Mouse (Mus musculus) embryonic stem cell, embryonic (primary cell): ENCODE data around the gene Snx22.

Experiments
- CTCF ChIA-PET, 4 experiments: fragments of 300-600 bp in 2 of 4; fragments of 350-600 bp in 2 of 4; sonication (Branson Sonifier 250); formaldehyde crosslinking; loops; one replicate each; lab custom pipeline; 2022; ENCODE audit warnings: inconsistent platforms in 2 of 4; lab: Charles Lee
- POLR2A ChIA-PET, 4 experiments: fragments of 300-600 bp in 2 of 4; fragments of 350-600 bp in 2 of 4; sonication (Branson Sonifier 250); formaldehyde crosslinking; loops; one replicate each; lab custom pipeline; 2022; ENCODE audit warnings: antibody characterized with exemption in 4 of 4, inconsistent platforms in 1 of 4; lab: Charles Lee

The Snx22 gene

GRCm38 (mm10) chr9:66084171-66084570 is 14.7 kb upstream of the Snx22 start:
- CTCF ChIA-PET = no interaction called here

GRCm38 (mm10) chr9:66081999-66082398 is 12.5 kb upstream of the Snx22 start:
- CTCF ChIA-PET = no interaction called here
- POLR2A ChIA-PET = interaction anchor here in 1 of 4 experiments (0.8 to 1.4 kb wide), 4 partner anchors 9 to 43 kb away, joined by 3 to 4 read pairs (median 3); no protein-coding TSS in a partner anchor

More at GRCm38 (mm10) chr9:66084171-66084570, 14.7 kb upstream of the Snx22 start:
- POLR2A ChIA-PET = interaction anchor here in 1 of 4 experiments (1.7 kb wide), 1 partner anchor 111 kb away, joined by 4 read pairs; no protein-coding TSS in a partner anchor

GRCm38 (mm10) chr9:66080804-66081459 is 11.4 kb upstream of the Snx22 start:
- ChIA-PET POLR2A (interaction anchor here in 1 of 4 experiments (1.4 kb wide), 1 partner anchor 44 kb away, joined by 4 read pairs; no protein-coding TSS in a partner anchor), CTCF (no interaction called here)

- CTCF ChIA-PET = interaction anchor here in 3 of 4 experiments (0.5 to 2.4 kb wide), 5 partner anchors 10 to 80 kb away, joined by 3 to 16 read pairs (median 3); no protein-coding TSS in a partner anchor
- POLR2A ChIA-PET = interaction anchor here in 3 of 4 experiments (0.9 to 1.6 kb wide), 9 partner anchors 8 to 27 kb away, joined by 3 to 8 read pairs (median 4); no protein-coding TSS in a partner anchor
Observed at GRCm38 (mm10) chr9:66078493-66078892, 9.0 kb upstream of the Snx22 start.

GRCm38 (mm10) chr9:66078072-66078471 is 8.6 kb upstream of the Snx22 start:
- CTCF ChIA-PET = interaction anchor here in 3 of 4 experiments (0.5 to 2.4 kb wide), 6 partner anchors 10 to 81 kb away, joined by 3 to 16 read pairs (median 6); no protein-coding TSS in a partner anchor
- POLR2A ChIA-PET = interaction anchor here in 3 of 4 experiments (0.9 to 1.6 kb wide), 9 partner anchors 9 to 28 kb away, joined by 3 to 8 read pairs (median 4); no protein-coding TSS in a partner anchor

GRCm38 (mm10) chr9:66072754-66073153 is 3.2 kb upstream of the Snx22 start:
- ChIA-PET CTCF (no interaction called here), POLR2A (interaction anchor here in 1 of 4 experiments (0.8 kb wide), 1 partner anchor 11 kb away, joined by 3 read pairs; no protein-coding TSS in a partner anchor)

- CTCF ChIA-PET = interaction anchor here in 1 of 4 experiments (0.8 to 1.0 kb wide), 2 partner anchors 17 to 18 kb away, joined by 3 read pairs; no protein-coding TSS in a partner anchor
Observed at GRCm38 (mm10) chr9:66070151-66070550, 632 bp upstream of the Snx22 start.

GRCm38 (mm10) chr9:66068971-66069391 is 538 bp downstream of the Snx22 start:
- POLR2A ChIA-PET = interaction anchor here (0.6 to 2.2 kb wide), 10 partner anchors 9 to 443 kb away, joined by 3 to 8 read pairs (median 4); partner anchors contain the start of gene Trip4 (in 1 of the 4)
- CTCF ChIA-PET = interaction anchor here in 2 of 4 experiments (0.7 to 3.0 kb wide), 4 partner anchors 19 to 465 kb away, joined by 3 to 22 read pairs (median 4); no protein-coding TSS in a partner anchor

More at GRCm38 (mm10) chr9:66070151-66070550, 632 bp upstream of the Snx22 start:
- POLR2A ChIA-PET = interaction anchor here in 1 of 4 experiments (0.8 kb wide), 1 partner anchor 8 kb away, joined by 3 read pairs; no protein-coding TSS in a partner anchor

GRCm38 (mm10) chr9:66068056-66068455 is 1.5 kb downstream of the Snx22 start:
- POLR2A ChIA-PET = interaction anchor here in 3 of 4 experiments (0.7 to 2.2 kb wide), 5 partner anchors 10 to 444 kb away, joined by 3 to 7 read pairs (median 3); no protein-coding TSS in a partner anchor
- CTCF ChIA-PET = interaction anchor here in 2 of 4 experiments (1.3 to 3.0 kb wide), 4 partner anchors 20 to 462 kb away, joined by 4 to 22 read pairs (median 4); no protein-coding TSS in a partner anchor

GRCm38 (mm10) chr9:66067542-66067941 is 2.0 kb downstream of the Snx22 start:
- CTCF ChIA-PET = interaction anchor here in 2 of 4 experiments (1.3 to 3.0 kb wide), 4 partner anchors 20 to 462 kb away, joined by 4 to 22 read pairs (median 4); no protein-coding TSS in a partner anchor
- POLR2A ChIA-PET = interaction anchor here in 2 of 4 experiments (0.7 to 2.2 kb wide), 6 partner anchors 9 to 445 kb away, joined by 3 to 8 read pairs (median 3); partner anchors contain the start of genes Ciao2a (in 1 of the 2) and Snx1 (in 1 of the 2)

- ChIA-PET POLR2A (interaction anchor here in 1 of 4 experiments (0.7 to 2.2 kb wide), 6 partner anchors 9 to 248 kb away, joined by 3 to 8 read pairs (median 3); partner anchors contain the start of genes Ciao2a and Snx1), CTCF (interaction anchor here in 2 of 4 experiments (0.5 to 3.0 kb wide), 3 partner anchors 21 to 468 kb away, joined by 4 to 22 read pairs (median 7); no protein-coding TSS in a partner anchor)
Observed at GRCm38 (mm10) chr9:66066791-66067190, 2.7 kb downstream of the Snx22 start.

GRCm38 (mm10) chr9:66064316-66064715 is 5.2 kb downstream of the Snx22 start:
- ChIA-PET POLR2A (interaction anchor here in 1 of 4 experiments (1.4 kb wide), 1 partner anchor 24 kb away, joined by 3 read pairs; no protein-coding TSS in a partner anchor), CTCF (no interaction called here)

- CTCF ChIA-PET = interaction anchor here in 1 of 4 experiments (0.6 kb wide), 1 partner anchor 267 kb away, joined by 3 read pairs; no protein-coding TSS in a partner anchor
- POLR2A ChIA-PET = interaction anchor here in 3 of 4 experiments (0.5 to 1.4 kb wide), 4 partner anchors 15 to 828 kb away, joined by 3 to 4 read pairs (median 3); no protein-coding TSS in a partner anchor
Observed at GRCm38 (mm10) chr9:66063446-66063845, 6.1 kb downstream of the Snx22 start.

- CTCF ChIA-PET = interaction anchor here in 2 of 4 experiments (0.6 to 1.0 kb wide), 5 partner anchors 27 to 897 kb away, joined by 3 to 24 read pairs (median 4); no protein-coding TSS in a partner anchor
- POLR2A ChIA-PET = interaction anchor here in 2 of 4 experiments (0.5 to 1.4 kb wide), 10 partner anchors 9 to 507 kb away, joined by 3 to 4 read pairs (median 3); no protein-coding TSS in a partner anchor
Observed at GRCm38 (mm10) chr9:66061656-66062055, 7.9 kb downstream of the Snx22 start.

- ChIA-PET POLR2A (interaction anchor here in 2 of 4 experiments (0.5 to 1.4 kb wide), 8 partner anchors 10 to 508 kb away, joined by 3 to 6 read pairs (median 3); no protein-coding TSS in a partner anchor), CTCF (interaction anchor here in 2 of 4 experiments (0.7 to 1.0 kb wide), 4 partner anchors 12 to 463 kb away, joined by 3 to 4 read pairs (median 4); no protein-coding TSS in a partner anchor)
Observed at GRCm38 (mm10) chr9:66060986-66061385, 8.5 kb downstream of the Snx22 start.

GRCm38 (mm10) chr9:66060308-66060647 is 9.2 kb downstream of the Snx22 start:
- POLR2A ChIA-PET = interaction anchor here in 1 of 4 experiments (0.6 to 1.1 kb wide), 3 partner anchors 10 to 69 kb away, joined by 3 to 6 read pairs (median 3); no protein-coding TSS in a partner anchor

GRCm38 (mm10) chr9:66059583-66060307 is 9.8 kb downstream of the Snx22 start, which contains the start of gene Ppib:
Ppib (plus strand) TSS chr9:66060222.
- CTCF ChIA-PET = no interaction called here
- POLR2A ChIA-PET = no interaction called here

More at GRCm38 (mm10) chr9:66060308-66060647, 9.2 kb downstream of the Snx22 start:
- CTCF ChIA-PET = interaction anchor here in 1 of 4 experiments (1.0 kb wide), 2 partner anchors 11 to 455 kb away, joined by 4 read pairs; no protein-coding TSS in a partner anchor
